Mouse (Mus musculus) embryonic facial prominence, embryonic 10.5 days (tissue): ENCODE measurements at regions not wholly inside any gene's neighbourhood (a gene's known extent, or its start where the extent isn't known, plus 50 kb on each side); places are given as distances from the start of the nearest gene placed in this dataset.
A peak's percentile ranks its signal among the peaks of the same experiment; 100 is the strongest.
"Not testable (repeated sequence)": the region's sequence is repeated elsewhere in the genome, so short reads cannot be mapped to it uniquely, and the experiment has no call there.

Source experiments
- DNase-seq: peaks from one replicate; pipeline ENCODE4 v3.0.0-alpha.2; 2017; ENCODE audit warnings: low spot score
- H3K27ac ChIP-seq: fragments of 300-500 bp; sonication (generic); replicated peaks from 2 replicates; pipeline ENCODE4 v1.5.1; 2016; ENCODE audit warnings: mild to moderate bottlenecking
- H3K27me3 ChIP-seq: fragments of 300-500 bp; sonication (generic); replicated peaks from 2 replicates; pipeline ENCODE4 v1.6.1; 2016; ENCODE audit warnings: low read depth, mild to moderate bottlenecking; ENCODE audit not compliant: poor library complexity, severe bottlenecking
- H3K36me3 ChIP-seq: fragments of 300-500 bp; sonication (generic); replicated peaks from 2 replicates; pipeline ENCODE4 v1.6.1; 2016; ENCODE audit warnings: mild to moderate bottlenecking, moderate library complexity
- H3K4me1 ChIP-seq: fragments of 300-500 bp; sonication (generic); 2 replicates; pipeline ENCODE4 v1.6.1; 2016
- H3K4me3 ChIP-seq: fragments of 300-500 bp; sonication (generic); 2 replicates; pipeline ENCODE4 v1.5.1; 2016; ENCODE audit warnings: mild to moderate bottlenecking, moderate library complexity
- H3K9me3 ChIP-seq: fragments of 300-500 bp; sonication (generic); 2 replicates; pipeline ENCODE4 v1.6.1; 2016; ENCODE audit warnings: mild to moderate bottlenecking
- WGBS: fragments of 180-500 bp; shearing (Covaris S2); methylation state at CpG from one replicate; pipeline ENCODE4 v1.1.7; 2016; 5-methylcytosine and 5-hydroxymethylcytosine counted together

DNA sequence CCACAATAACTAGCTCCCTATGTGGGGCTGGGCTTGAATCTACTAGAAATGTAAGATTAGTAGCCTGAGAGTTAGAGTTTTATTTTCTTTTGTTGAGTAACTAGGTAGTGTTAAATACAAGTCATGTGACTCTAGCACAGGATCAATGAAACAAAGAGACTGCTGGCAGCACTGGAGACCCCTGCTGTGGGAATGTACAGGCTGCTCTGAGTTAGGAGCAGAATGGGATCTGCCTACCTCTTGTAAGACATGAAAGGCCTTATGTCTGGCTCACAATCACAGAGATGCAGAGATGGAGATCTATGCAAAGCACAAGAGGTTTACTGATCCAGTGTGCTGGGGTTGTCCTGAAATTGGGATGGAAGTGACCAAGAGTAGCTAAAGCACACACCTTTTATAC, 193.9 kb upstream of the Kcnmb2 start:
- not testable (repeated sequence) for H3K9me3 ChIP-seq, H3K27me3 ChIP-seq, DNase-seq, H3K4me3 ChIP-seq, H3K4me1 ChIP-seq, H3K36me3 ChIP-seq, H3K27ac ChIP-seq

DNA sequence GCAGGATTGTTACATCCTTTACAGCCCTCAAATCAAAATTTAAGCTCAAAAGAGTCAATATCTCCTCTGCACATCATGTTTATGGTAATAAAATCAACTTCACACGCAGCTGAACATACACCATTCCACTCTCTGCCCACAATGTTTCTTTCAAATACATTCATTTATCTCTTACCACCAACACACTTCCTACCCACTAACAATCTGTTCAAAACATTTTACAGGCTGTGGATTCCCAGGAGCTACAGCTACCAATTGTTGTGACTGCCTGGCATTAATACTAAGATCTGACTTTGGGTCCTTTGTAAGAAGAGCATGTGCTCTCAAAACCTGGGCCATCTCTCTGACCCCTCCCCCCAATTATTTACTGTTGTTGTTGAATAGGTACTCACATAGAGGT, 161.0 kb upstream of the Kcnmb2 start:
- no peak overlapping the region for H3K27ac ChIP-seq
- H3K4me3 ChIP-seq: no peak overlapping the region
- H3K4me1 ChIP-seq: no peaks in the 10 kb centered on the region
- 73% methylated on average over 1 of the region's 1 CpGs for WGBS
- no peaks in the 10 kb centered on the region for H3K36me3 ChIP-seq
- no peaks in the 10 kb centered on the region for H3K9me3 ChIP-seq
- no peak for DNase-seq
- H3K27me3 ChIP-seq: no peaks in the 10 kb centered on the region

DNA sequence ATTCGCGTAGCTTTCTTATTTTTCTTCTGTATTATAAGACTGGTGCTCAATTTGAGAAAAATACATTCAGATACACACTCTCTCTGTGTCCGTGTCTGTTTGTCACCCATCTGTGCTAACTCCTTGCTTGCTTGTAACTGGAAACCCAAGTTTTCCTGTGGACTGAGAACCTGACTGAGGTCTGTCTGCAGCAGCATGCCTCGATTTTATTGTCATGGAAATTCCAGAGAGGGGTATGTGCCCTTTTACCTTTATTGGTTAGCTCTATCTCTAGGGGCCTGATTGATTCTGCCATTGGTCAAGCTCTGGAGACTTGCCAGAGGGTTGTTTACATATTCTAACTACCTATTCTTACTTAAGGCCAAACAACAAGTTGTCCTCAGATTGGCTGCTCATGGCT, 146.4 kb upstream of the Kcnmb2 start:
- Histone ChIP-seq H3K27me3 (no peaks in the 10 kb centered on the region), H3K36me3 (no peaks in the 10 kb centered on the region), H3K9me3 (no peaks in the 10 kb centered on the region), H3K27ac (no peak overlapping the region), H3K4me1 (no peaks in the 10 kb centered on the region), H3K4me3 (no peak overlapping the region)
- no peak for DNase-seq
- WGBS: 86% methylated on average over 4 of the region's 4 CpGs

DNA sequence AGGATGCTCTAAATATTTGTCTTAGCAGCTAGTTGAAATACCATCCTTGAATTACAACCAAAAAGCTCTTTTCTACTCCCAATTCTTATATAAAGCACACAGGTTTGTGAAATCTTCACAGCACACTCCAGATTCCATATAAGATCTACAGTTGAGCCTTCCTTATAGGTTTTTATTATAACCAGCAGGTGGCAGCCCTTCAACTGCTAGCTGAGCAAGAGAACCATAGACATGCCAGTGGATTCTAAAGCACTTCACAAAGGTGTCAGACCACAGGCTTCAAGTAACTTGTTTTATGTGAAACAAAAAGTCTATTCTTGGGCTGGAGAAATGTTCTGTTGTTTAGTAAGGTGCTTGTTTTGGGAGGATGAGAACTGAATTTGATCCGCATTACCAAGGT, 133.1 kb upstream of the Kcnmb2 start:
- Histone ChIP-seq H3K27me3 (no peaks in the 10 kb centered on the region), H3K36me3 (no peaks in the 10 kb centered on the region), H3K27ac (no peak overlapping the region), H3K9me3 (no peaks in the 10 kb centered on the region), H3K4me3 (no peak overlapping the region), H3K4me1 (no peaks in the 10 kb centered on the region)
- DNase-seq: no peak
- WGBS: 97% methylated on average over 1 of the region's 1 CpGs

DNA sequence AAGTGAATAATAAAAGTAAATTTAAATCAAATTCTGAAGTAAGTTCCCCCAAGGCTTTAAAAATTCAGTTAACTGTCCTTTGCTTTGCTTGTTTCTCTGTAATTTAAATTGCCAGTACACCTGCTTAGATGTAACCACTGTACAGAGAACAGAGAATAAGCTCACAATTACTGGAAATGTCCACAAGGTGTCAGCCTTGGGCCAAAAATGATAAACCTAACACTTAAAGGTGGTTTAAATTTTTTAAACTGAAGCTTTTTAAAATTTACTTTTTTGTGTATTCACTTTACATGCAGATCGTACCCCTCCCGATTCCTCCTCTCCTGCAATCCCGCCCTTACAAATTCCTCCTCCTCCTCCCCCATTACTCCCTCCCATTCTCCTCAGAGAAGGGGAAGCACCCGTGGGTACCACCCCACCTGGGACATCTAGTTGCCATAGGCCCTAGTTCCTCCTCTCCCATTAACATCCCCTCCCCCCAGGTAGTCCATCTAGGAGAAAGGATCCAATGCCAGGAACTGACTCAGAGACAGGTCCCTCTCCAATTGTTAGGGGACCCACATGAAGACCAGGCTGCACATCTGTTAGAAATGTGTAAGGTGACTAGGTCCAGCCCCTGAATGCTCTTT, 111.9 kb upstream of the Kcnmb2 start:
- Histone ChIP-seq H3K27ac (no peak overlapping the region), H3K4me1 (no peaks in the 10 kb centered on the region), H3K36me3 (no peaks in the 10 kb centered on the region), H3K9me3 (no peaks in the 10 kb centered on the region), H3K4me3 (no peak overlapping the region), H3K27me3 (no peaks in the 10 kb centered on the region)
- peak; percentile 20 for DNase-seq
- WGBS: 32% methylated on average over 4 of the region's 4 CpGs

DNA sequence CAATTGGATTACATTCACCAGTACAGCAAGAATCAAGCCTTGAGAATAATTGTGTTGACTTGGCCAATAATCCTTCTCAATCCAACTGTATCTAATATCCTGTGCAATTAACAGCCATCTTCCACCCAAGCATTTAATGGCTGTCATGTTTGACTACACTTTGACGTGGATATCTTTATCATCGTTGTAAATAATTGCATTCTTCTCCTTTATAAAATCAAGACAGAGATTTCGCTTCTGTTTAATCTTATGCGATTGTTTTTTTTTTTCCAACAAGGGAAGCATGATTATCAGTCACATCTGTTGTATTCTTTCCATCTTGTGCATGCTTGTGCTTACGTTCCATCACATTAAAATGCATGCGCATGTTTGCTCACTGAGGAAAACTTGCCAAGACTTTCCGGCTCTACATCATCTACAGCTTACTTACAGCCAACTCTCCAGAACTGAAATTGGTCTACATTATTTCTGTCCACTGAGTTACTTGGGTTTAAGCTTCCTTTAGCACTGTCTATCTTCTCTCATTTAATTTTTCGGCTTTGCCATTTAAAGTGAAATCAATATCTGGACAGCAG, 108.8 kb upstream of the Kcnmb2 start:
- no peak for DNase-seq
- 92% methylated on average over 8 of the region's 8 CpGs for WGBS

DNA sequence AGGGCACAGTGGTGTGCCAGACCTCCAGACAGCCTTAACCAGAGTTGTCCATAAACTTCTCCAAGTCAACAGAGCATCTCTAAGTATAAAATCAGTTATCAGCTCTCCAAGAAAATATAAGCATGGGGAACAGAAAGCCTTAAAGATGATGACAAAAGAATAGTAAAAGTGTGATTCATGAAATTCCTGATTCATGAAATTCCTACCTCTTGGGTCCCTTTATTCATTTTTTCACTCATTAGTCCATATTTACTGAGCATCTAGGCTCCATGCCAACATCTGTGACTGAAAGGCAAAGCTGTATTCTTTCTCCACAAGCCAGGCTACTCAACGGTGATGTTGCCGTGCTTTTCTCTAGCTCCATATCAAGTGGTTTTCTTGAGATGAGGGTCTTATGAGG, 105.7 kb upstream of the Kcnmb2 start:
- DNase-seq: no peak
- WGBS: 91% methylated on average over 2 of the region's 2 CpGs
- Histone ChIP-seq H3K36me3 (no peaks in the 10 kb centered on the region), H3K27ac (no peak overlapping the region), H3K9me3 (no peaks in the 10 kb centered on the region), H3K4me1 (no peaks in the 10 kb centered on the region), H3K4me3 (no peak overlapping the region), H3K27me3 (no peaks in the 10 kb centered on the region)

More for the DNA sequence above, 108.8 kb upstream of the Kcnmb2 start:
- no peaks in the 10 kb centered on the region for H3K4me1 ChIP-seq
- no peak overlapping the region for H3K4me3 ChIP-seq
- no peaks in the 10 kb centered on the region for H3K36me3 ChIP-seq
- no peaks in the 10 kb centered on the region for H3K9me3 ChIP-seq
- H3K27me3 ChIP-seq: no peaks in the 10 kb centered on the region
- H3K27ac ChIP-seq: no peak overlapping the region

DNA sequence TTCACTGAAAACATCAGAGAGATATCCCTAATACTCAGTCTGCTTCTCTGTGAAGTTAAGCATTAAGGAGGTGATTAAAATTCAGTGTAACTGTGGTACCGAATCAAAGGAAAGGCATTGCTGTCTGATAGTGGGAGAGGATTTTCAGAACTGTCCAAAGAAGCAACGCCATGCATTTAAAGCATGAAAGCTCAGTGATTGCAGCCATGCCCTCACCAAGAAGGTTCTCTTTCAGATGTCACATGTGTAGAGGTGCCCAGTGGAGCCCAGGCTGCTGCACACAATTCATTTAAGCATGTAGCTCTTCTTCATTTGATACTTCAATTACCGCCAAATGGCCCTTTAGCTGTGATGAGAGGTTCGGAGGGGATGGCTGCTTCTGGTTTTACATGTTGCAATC, 103.1 kb upstream of the Kcnmb2 start:
- WGBS: 90% methylated on average over 4 of the region's 4 CpGs
- no peaks in the 10 kb centered on the region for H3K4me1 ChIP-seq
- H3K27ac ChIP-seq: no peak overlapping the region
- H3K27me3 ChIP-seq: no peaks in the 10 kb centered on the region
- no peak for DNase-seq
- no peaks in the 10 kb centered on the region for H3K9me3 ChIP-seq
- H3K36me3 ChIP-seq: no peaks in the 10 kb centered on the region
- H3K4me3 ChIP-seq: no peak overlapping the region

DNA sequence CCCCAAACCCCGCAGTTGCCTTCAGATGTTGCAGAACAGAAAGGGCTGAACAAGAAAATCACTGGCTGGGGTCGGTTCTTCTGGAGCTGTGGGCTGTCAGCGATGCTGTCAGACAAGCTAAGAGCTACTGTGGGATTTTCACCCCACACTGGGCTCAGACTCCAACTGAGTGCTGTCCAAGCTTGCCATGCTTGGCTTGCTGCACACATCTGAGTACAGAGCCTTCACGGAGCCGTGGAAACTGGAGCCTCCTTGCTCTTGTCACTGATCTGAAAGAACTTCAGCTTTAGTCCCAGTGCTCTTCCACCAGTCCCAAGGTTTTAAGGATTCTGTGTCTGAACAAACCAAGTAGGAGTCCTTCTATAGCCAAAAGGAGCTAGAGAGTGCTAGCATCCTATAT, 98.3 kb upstream of the Kcnmb2 start:
- no peak overlapping the region for H3K27ac ChIP-seq
- H3K9me3 ChIP-seq: no peaks in the 10 kb centered on the region
- H3K4me1 ChIP-seq: no peaks in the 10 kb centered on the region
- H3K4me3 ChIP-seq: no peak overlapping the region
- H3K36me3 ChIP-seq: no peaks in the 10 kb centered on the region
- H3K27me3 ChIP-seq: no peaks in the 10 kb centered on the region
- WGBS: 67% methylated on average over 5 of the region's 5 CpGs
- DNase-seq: no peak

DNA sequence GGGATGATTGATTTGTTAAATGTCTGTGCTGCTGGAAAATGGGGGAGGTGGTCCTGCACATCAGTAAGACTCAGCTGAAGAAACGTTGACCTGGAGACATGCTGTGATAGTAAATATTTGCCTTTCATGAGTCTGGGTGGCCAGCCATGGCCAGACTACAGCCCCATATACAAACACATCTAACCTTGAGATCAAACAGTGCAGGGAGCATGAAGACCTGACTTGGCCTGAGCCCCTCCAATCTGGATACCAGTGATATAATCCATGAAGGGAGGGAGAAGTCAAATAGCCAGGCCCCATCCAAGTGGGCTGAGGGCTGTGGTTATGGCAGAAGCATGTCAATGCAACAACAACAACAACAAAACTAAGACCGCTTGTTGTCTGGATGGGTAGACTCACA, 94.6 kb upstream of the Kcnmb2 start:
- WGBS: 74% methylated on average over 2 of the region's 2 CpGs
- H3K9me3 ChIP-seq: no peaks in the 10 kb centered on the region
- H3K27me3 ChIP-seq: no peaks in the 10 kb centered on the region
- no peak overlapping the region for H3K4me3 ChIP-seq
- H3K36me3 ChIP-seq: no peaks in the 10 kb centered on the region
- H3K4me1 ChIP-seq: no peaks in the 10 kb centered on the region
- no peak overlapping the region for H3K27ac ChIP-seq
- DNase-seq: no peak

DNA sequence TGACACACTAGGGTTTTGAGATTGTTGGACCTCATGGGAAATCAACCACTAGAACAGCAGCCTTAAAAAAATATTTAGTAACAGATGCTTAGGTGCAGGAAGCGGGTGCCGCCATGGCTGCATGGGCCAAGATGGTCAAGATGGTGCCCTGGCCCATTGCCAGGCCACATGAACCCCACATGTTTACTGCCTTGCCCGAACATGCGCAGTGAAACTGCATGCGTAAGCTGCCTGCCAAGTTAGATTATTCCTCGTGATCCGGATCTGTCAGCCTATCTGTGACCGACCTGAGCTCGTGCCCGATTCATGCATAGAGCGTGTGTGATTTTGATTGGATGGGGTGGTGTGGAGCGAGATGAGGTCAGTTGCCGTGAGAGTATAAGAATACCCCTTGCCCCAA, 93.2 kb upstream of the Kcnmb2 start:
- H3K4me3 ChIP-seq, H3K27me3 ChIP-seq, H3K36me3 ChIP-seq, H3K27ac ChIP-seq, H3K4me1 ChIP-seq, H3K9me3 ChIP-seq, DNase-seq: not testable (repeated sequence)
- 95% methylated on average over 13 of the region's 13 CpGs for WGBS

DNA sequence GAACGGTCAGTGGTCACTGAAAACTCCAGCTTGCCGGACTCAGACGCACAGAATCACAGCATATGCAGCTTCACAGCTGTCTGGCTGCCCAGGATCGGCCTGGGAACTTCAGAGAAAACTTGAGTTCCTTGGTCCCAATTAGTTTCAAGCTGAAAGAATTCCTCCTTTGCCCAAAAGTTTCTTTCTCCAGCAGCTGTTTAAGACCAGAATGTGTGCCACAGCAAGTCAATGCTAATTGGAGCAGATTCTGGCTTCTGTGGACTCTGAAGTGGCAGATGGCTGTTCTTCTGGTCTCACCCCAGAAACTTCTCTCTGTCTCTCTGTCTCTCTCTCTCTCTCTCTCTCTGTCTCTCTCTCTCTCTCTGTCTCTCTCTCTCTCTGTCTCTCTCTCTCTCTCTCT, 91.1 kb upstream of the Kcnmb2 start:
- Histone ChIP-seq H3K9me3 (no peaks in the 10 kb centered on the region), H3K4me1 (no peaks in the 10 kb centered on the region), H3K36me3 (no peaks in the 10 kb centered on the region), H3K27ac (no peak overlapping the region), H3K4me3 (no peak overlapping the region), H3K27me3 (no peaks in the 10 kb centered on the region)
- 83% methylated on average over 4 of the region's 4 CpGs for WGBS
- no peak for DNase-seq

DNA sequence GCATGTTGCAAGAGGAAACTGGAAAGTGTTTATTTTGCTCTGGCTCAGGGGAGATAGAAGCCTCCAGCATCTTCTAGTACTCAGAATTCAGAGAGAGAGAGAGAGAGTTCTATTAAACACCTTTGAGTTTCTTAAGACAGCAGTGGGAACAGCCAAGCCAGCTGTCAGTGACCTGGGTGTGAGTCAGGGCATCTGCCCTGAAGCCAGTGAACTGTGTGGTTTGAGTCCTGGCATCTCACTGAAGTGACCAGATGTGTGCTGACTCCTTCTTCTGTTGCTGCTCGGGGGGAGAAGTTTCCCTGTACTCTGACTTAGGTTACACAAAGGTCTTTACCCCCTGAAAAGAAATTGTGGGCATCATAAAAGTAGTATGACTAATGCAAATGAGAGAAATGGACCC, 70.4 kb upstream of the Kcnmb2 start:
- Histone ChIP-seq H3K4me3 (no peak overlapping the region), H3K36me3 (no peaks in the 10 kb centered on the region), H3K9me3 (no peaks in the 10 kb centered on the region), H3K27ac (no peak overlapping the region), H3K4me1 (no peaks in the 10 kb centered on the region), H3K27me3 (no peaks in the 10 kb centered on the region)
- 48% methylated on average over 1 of the region's 1 CpGs for WGBS
- DNase-seq: no peak

DNA sequence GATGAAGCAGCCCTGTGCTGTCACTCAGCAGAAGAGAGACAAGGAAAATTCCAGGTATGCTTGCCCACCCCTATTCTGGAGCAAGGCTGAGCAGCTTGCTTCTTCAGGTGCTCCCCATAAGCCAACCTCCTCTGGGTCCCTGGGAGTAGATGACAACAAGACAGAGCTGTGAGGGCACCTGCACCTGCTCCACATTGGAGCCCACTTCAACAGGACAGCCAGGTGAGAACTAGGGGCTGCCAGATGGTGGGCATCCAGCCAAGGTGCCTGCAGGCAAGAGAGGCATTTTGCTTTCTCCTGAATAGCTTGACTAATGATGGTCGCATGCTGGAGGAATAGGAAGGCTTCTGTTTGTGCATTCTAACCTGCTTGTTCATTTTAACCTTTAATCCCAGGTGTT, 61.1 kb upstream of the Kcnmb2 start:
- no peaks in the 10 kb centered on the region for H3K36me3 ChIP-seq
- no peaks in the 10 kb centered on the region for H3K9me3 ChIP-seq
- whole genome bisulfite sequencing: 81% methylated on average over 1 of the region's 1 CpGs
- no peak for DNase-seq
- no peak overlapping the region for H3K27ac ChIP-seq
- no peak overlapping the region for H3K4me3 ChIP-seq
- H3K4me1 ChIP-seq: 0 out of 2 replicates have a peak, but pooled peaks cover 4% of the 10 kb centered on the region
- H3K27me3 ChIP-seq: no peaks in the 10 kb centered on the region
